ENCODE assay signal across 23 mouse cellular contexts in genomic region chr7:73441802-73442201, GRCm38 (mm10).
DNase-seq lines count a peak whose midpoint lies in the region; ATAC-seq and TF ChIP-seq lines count a peak whose summit lies in the region.
"Had no signal": no experiment of that assay in that cellular context is flagged by ENCODE, and none has a peak within 500 bp of the region (broad histone marks: within the 10 kb centered on the region; RNA-seq: fewer than 3 reads in every experiment).

No protein-coding gene starts in this region.

- peak overlapping the region; percentile 74 for H3K27ac ChIP-seq in gastrocnemius, adult 2 months
- H3K27ac ChIP-seq in kidney, embryonic 14.5 days (ENCODE audit: low read depth, low read length): no peak overlapping the region
- H3K27ac ChIP-seq in intestine, postnatal 0 days (ENCODE audit: low read depth, low read length): no peak overlapping the region
- H3K27ac ChIP-seq: embryonic facial prominence, embryonic 12.5 days; hindbrain, embryonic 13.5 days; layer of hippocampus, adult 2 months; limb, embryonic 12.5 days; midbrain, embryonic 13.5 days had no signal

- DNase-seq in gastrocnemius, adult 2 months: no peak
- DNase-seq in gastrocnemius, adult 8-10 months (ENCODE audit: low spot score in 2 of 2): no peak
- DNase-seq in kidney, adult 9 months: peak; percentile 88
- peak; percentile 78 for DNase-seq in yolk sac, embryonic 10.5 days (ENCODE audit: low spot score)
- DNase-seq in lung, postnatal 10 days: no peak
- DNase-seq: cerebellum, adult 18-20 months; cerebellum, postnatal 14 days; forebrain, postnatal 0 days; gastrocnemius, postnatal 36 days; heart, postnatal 36 days; lung, adult 2 months; lung, postnatal 36 days; thymus, adult 18-20 months; thymus, postnatal 36 days had no signal

- ATAC-seq in kidney, embryonic 14.5 days (ENCODE audit: low FRiP score, low TSS enrichment): no peak
- ATAC-seq in intestine, postnatal 0 days: peak; percentile 38; the same call in 1 of the 2 replicates
- ATAC-seq: CD4-positive, CD25-positive, alpha-beta regulatory T cell, adult 4 months; forebrain, postnatal 0 days; midbrain, embryonic 13.5 days had no signal

- no peaks in the 10 kb centered on the region for H3K4me1 ChIP-seq in kidney, embryonic 14.5 days (ENCODE audit: control insufficient read depth, insufficient read depth, low read length)
- H3K4me1 ChIP-seq in intestine, postnatal 0 days (replicated peaks; ENCODE audit: control insufficient read depth, insufficient read depth, low read length): no peaks in the 10 kb centered on the region
- H3K4me1 ChIP-seq: embryonic facial prominence, embryonic 12.5 days; hindbrain, embryonic 13.5 days; limb, embryonic 12.5 days; midbrain, embryonic 13.5 days had no signal

- peaks cover 96% of the 10 kb centered on the region for H3K36me3 ChIP-seq in kidney, embryonic 14.5 days (ENCODE audit: control insufficient read depth, insufficient read depth, low read length)
- H3K36me3 ChIP-seq in intestine, postnatal 0 days (ENCODE audit: control insufficient read depth, insufficient read depth): peaks cover 95% of the 10 kb centered on the region

- 98% methylated on average over 3 of the region's 3 CpGs for WGBS in kidney, embryonic 14.5 days
- WGBS in intestine, postnatal 0 days: 78% methylated on average over 3 of the region's 3 CpGs

- H3K9ac ChIP-seq in kidney, embryonic 14.5 days (ENCODE audit: low read depth, low read length): no peak overlapping the region
- H3K9ac ChIP-seq in intestine, postnatal 0 days (ENCODE audit: low read depth, low read length): no peak overlapping the region
- H3K9ac ChIP-seq: embryonic facial prominence, embryonic 12.5 days; forebrain, postnatal 0 days; hindbrain, embryonic 13.5 days; limb, embryonic 12.5 days; midbrain, embryonic 13.5 days had no signal

- no peak overlapping the region for H3K4me2 ChIP-seq in kidney, embryonic 14.5 days (replicated peaks; ENCODE audit: low read depth, low read length)
- H3K4me2 ChIP-seq in intestine, postnatal 0 days (replicated peaks; ENCODE audit: low read depth): no peak overlapping the region
- H3K4me2 ChIP-seq: embryonic facial prominence, embryonic 12.5 days; hindbrain, embryonic 13.5 days; limb, embryonic 12.5 days; midbrain, embryonic 13.5 days had no signal

- no peaks in the 10 kb centered on the region for H3K9me3 ChIP-seq in kidney, embryonic 14.5 days (ENCODE audit: control insufficient read depth, low read length)
- H3K9me3 ChIP-seq in intestine, postnatal 0 days (ENCODE audit: control insufficient read depth): no peaks in the 10 kb centered on the region
- H3K9me3 ChIP-seq: embryonic facial prominence, embryonic 12.5 days; hindbrain, embryonic 13.5 days; limb, embryonic 12.5 days; megakaryocyte, embryonic 14.5 days; midbrain, embryonic 13.5 days had no signal

- intact Hi-C loops in gastrocnemius, adult 2 months (cut with DNase I): no loop called here

- H3K4me3 ChIP-seq in gastrocnemius, adult 2 months: no peak overlapping the region
- no peak overlapping the region for H3K4me3 ChIP-seq in kidney, embryonic 14.5 days (ENCODE audit: low read length)
- H3K4me3 ChIP-seq in intestine, postnatal 0 days (ENCODE audit: low read depth, low read length): no peak overlapping the region
- H3K4me3 ChIP-seq: embryonic facial prominence, embryonic 12.5 days; hindbrain, embryonic 13.5 days; layer of hippocampus, adult 2 months; limb, embryonic 12.5 days; megakaryocyte, embryonic 14.5 days; midbrain, embryonic 13.5 days had no signal

- H3K27me3 ChIP-seq in kidney, embryonic 14.5 days (ENCODE audit: control insufficient read depth, insufficient read depth, low read length): no peaks in the 10 kb centered on the region
- no peaks in the 10 kb centered on the region for H3K27me3 ChIP-seq in intestine, postnatal 0 days (replicated peaks; ENCODE audit: control insufficient read depth, insufficient read depth, low read length)
- H3K27me3 ChIP-seq: embryonic facial prominence, embryonic 12.5 days; hindbrain, embryonic 13.5 days; limb, embryonic 12.5 days; megakaryocyte, embryonic 14.5 days; midbrain, embryonic 13.5 days had no signal

- TF ChIP-seq CTCF in gastrocnemius, adult 2 months (IDR thresholded peaks at IDR 0.05): no peak
- TF ChIP-seq CTCF in intestine, postnatal 0 days (IDR thresholded peaks at IDR 0.05; ENCODE audit: low read depth): peak; percentile 52

Comparison
In these comparisons a context has a peak if more than half of its experiments do, and no peak if none do; other contexts are left out.
1. DNase-seq: peak in kidney, adult 9 months (single experiment) and yolk sac, embryonic 10.5 days (single experiment); none in gastrocnemius, adult 2 months (single experiment), gastrocnemius, adult 8-10 months (0 of 2) and lung, postnatal 10 days (single experiment).